Mouse (Mus musculus) C2C12 (cell line): Measurements from ENCODE around the gene Pbdc1.

Experiments used
- CTCF ChIP-seq: IDR thresholded peaks from one replicate; pipeline ENCODE4 v1.5.1; 2011; ENCODE audit not compliant: control insufficient read depth, insufficient read depth, insufficient read length
- MAX ChIP-seq: IDR thresholded peaks from one replicate; pipeline ENCODE4 v1.6.1; 2011; ENCODE audit warnings: mild to moderate bottlenecking, control low read depth

DNA sequence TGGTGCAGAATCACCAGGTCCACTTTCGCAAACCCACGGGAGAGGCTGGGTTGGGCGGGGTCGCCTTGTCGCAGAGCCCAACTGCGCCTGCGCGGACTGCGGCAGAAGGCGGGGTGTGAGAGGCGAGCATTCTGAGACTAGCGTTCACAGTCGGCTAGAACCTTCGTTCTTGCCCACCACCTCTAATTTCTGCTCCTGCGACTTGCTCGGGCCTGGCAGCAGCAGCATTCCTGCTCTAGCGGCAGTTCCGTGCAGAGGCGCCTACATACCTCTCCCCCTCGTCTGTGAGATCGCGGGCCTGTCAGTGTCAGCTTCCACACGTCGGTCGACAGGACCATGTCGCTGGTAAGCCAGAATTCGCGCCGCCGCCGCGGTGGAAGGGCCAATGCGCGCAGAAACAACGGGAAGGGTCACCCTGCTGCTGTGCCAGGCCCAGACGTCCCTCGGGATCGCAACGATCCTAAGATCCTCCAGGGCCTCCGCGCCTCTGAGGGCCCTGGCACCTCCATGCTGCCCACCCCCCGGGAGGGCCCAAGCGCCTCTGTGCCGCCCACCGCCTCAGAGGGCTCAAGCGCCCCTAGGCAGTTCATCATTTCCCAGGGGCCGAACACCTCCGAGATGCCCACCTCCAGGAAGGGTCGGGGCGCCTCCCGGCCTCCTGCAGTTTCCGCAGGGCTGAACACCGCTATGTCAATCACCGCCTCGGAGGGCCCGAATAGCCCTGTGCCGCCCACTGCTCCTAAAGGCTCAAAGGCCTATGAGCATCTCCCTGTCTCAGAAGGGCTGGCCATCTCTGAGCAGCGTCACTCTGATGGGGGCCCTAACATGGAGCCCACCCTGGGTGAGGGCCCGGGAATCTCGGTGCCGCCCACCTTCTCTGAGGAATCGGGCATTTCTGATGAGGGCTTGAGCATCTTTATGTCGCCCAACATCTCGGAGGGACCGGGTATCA is 41.0 kb downstream of the Pbdc1 start, which contains the start of gene Magee1:
- TF ChIP-seq CTCF (no peak), MAX (no peak)
